Mouse (Mus musculus): ENCODE measurements at regions not wholly inside any gene's neighbourhood (a gene's known extent, or its start where the extent isn't known, plus 50 kb on each side); places are given as distances from the start of the nearest gene placed in this dataset.

DNA sequence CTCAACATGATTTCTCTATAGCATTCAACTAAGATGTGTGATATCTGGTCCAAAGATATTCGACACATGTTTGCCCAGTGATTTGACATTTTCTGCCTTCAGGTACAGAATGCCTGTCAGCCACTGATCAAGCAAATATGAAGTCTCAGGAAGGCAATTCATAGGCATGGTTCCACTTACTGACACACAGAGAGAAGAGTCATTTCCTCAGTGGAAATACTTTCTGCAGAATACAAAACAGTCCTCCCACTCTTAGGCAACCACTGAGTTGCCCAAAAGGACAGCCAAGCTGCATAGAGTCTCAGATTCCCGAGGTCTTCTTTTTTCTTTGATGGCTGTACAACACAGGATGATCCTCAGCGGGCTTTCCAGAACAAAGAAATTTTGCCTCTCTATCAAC is 110.9 kb downstream of the Ndufa4 start:
- no peak for DNase-seq (ENCODE audit: extremely low spot score, low read depth, low spot score)

- DNase-seq (ENCODE audit: extremely low spot score, low read depth, low spot score), result peak; percentile 8
These were observed 113.9 kb downstream of the Ndufa4 start for GRCm38 (mm10) chr6:11793366-11793765.

DNA sequence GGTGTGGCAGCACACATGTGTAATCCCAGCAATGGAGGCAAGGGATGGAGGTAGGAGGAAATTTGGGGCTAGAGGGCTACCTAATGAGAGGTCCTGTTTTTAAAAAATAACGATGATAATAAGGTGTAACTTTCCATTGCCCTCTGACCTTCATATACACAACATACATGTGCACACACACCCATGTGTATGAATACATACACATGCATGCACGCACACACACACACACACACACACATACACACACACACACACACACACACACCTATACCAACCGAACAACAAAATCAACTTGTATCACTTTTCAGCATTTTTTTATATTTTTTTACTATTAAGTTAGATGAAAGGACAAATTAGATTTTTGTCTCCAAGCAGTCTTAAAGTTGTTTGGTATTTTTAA is 115.1 kb downstream of the Ndufa4 start:
- no peak for DNase-seq (ENCODE audit: extremely low spot score, low read depth, low spot score)

DNA sequence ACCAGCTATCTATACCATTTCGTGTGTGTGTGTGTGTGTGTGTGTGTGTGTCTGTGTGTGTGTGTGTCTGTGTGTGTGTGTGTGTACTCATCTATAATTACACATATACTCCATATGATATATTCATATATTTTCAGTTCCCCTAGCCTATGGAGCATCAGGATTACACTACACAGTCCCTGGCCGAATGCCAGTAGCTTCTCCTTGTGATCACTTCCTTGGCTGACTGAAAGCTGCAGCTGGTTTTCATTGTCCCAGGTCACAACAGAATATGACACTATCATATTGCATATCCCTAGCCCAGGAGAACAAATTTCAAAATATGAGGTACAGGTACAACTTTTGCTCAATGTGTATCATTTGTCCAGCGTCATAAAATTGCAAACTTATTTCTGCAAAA is 116.2 kb downstream of the Ndufa4 start:
- no peak for DNase-seq (ENCODE audit: extremely low spot score, low read depth, low spot score)

GRCm38 (mm10) chr6:11773992-11774391 is 133.3 kb downstream of the Ndufa4 start:
- no peak for DNase-seq (ENCODE audit: extremely low spot score, low read depth, low spot score)

DNA sequence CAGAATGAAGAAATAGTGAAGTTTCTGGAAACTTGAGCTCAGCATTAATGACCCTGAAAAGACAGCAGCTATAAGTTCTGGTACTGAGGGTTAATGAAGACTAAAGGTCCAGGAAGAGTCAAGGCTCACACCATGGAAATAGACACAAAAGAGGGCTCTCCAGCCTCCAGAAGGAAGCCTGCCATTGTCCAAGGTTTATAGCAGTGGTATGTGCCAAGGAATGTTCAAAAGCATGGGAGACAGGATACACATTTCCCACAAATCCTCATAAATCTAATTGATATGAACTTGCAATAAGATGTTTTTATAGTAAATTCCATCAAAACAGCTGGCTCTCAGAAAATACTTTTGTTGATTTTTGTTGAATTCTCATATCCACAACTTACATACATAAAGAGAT is 144.4 kb downstream of the Ndufa4 start:
- DNase-seq (ENCODE audit: extremely low spot score, low read depth, low spot score), result no peak

DNA sequence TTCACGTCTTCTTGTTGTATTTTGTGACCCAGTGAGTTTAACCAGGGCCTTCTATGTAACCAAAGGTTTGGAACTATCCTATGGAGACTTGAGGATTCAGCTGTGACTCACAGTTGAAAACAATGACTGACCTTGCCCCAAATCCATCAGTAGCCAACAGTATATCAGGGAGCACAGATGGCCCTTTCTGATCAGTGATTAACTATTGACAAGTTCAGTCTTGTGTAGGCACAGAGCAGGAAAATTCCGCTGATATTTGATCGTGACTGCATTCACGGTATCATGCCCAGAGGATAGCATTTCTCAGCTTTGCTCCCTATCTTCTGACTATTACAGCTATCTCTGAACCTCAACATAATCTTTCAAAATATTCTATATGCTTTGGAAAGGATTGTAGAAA is 169.6 kb downstream of the Ndufa4 start:
- DNase-seq (ENCODE audit: extremely low spot score, low read depth, low spot score), result no peak

DNA sequence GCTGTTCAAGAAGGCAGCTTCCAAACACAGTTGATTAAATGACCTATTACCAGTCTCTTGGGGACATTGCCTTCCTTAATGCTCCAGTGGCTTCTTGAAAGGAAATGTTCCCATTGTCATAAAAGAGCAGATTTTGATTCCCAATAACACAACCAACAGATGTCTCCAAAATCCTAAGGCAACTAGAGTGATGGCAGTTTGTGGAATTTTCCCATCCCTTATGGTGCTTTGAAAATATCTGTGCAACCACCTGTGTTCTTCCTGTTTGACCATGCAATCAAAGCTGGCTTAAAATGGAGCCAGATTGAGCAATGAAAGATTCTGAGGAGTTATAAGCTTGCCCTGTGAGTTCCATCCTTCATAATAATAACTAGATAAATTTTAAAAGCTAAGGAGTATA is 176.2 kb downstream of the Ndufa4 start:
- no peak for DNase-seq (ENCODE audit: extremely low spot score, low read depth, low spot score)

- DNase-seq (ENCODE audit: extremely low spot score, low read depth, low spot score), result no peak
These were observed 176.6 kb downstream of the Ndufa4 start for GRCm38 (mm10) chr6:11730667-11731066.

GRCm38 (mm10) chr6:11727806-11728205 is 179.5 kb downstream of the Ndufa4 start:
- no peak for DNase-seq (ENCODE audit: extremely low spot score, low read depth, low spot score)

GRCm38 (mm10) chr6:11727370-11727769 is 179.9 kb downstream of the Ndufa4 start:
- DNase-seq (ENCODE audit: extremely low spot score, low read depth, low spot score), result no peak

- no peak for DNase-seq (ENCODE audit: extremely low spot score, low read depth, low spot score)
These were observed 183.8 kb downstream of the Ndufa4 start for GRCm38 (mm10) chr6:11723519-11723918.

- no peak for DNase-seq (ENCODE audit: extremely low spot score, low read depth, low spot score)
These were observed 187.0 kb downstream of the Ndufa4 start for GRCm38 (mm10) chr6:11720274-11720673.

- DNase-seq (ENCODE audit: extremely low spot score, low read depth, low spot score), result no peak
These were observed 196.7 kb downstream of the Ndufa4 start for GRCm38 (mm10) chr6:11710581-11710980.

- DNase-seq (ENCODE audit: extremely low spot score, low read depth, low spot score), result no peak
These were observed 197.8 kb downstream of the Ndufa4 start for GRCm38 (mm10) chr6:11709465-11709864.
